Mouse (Mus musculus): ENCODE data around the gene Tk1. TPM values are rescaled to one million over a fixed set of nuclear protein-coding genes. Genes with fewer than 3 reads are reported as not detected.
"Not testable (repeated sequence)": the region's sequence is repeated elsewhere in the genome, so short reads cannot be mapped to it uniquely, and the experiment has no call there.

Tk1 gene
- total and polyA plus RNA-seq, 3 experiments = 172 to 188 TPM; not detected in 1

DNA sequence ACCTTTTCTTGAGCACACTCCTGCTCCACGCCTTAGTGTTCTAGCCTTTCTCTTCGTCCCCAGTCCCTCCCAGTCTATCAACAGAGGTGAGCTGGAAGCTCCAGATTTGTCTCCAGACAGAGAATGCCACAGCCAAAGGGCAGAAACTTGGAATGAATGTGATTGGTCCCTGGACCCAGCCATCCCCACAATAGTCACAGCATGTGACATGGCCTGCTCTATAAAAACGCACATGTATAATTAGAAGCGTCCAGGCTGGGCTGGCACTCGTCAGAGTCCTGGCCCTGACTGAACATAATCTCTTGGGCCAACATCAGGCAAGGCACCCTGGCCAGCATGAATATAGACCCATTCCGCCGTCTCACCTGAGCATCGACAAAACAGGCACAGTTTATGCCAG lies 6.8 kb downstream of the Tk1 start:
- Histone ChIP-seq H3K27ac (ENCODE audit: control insufficient read depth, low read depth, low read length) (no peak overlapping the region), H3K4me3 (ENCODE audit: control insufficient read depth in 1 of 2, insufficient read depth in 1 of 2, low read depth in 2 of 2, low read length in 2 of 2) (no peak overlapping the region), H3K4me1 (ENCODE audit: control insufficient read depth in 1 of 2, insufficient read depth in 2 of 2, low read length in 2 of 2) (peaks cover under 1 to 7% of the 10 kb centered on the region in 2 experiments; a peak in 3 of 4 replicates), H3K27me3 (ENCODE audit: control insufficient read depth in 1 of 2, insufficient read depth in 2 of 2, low read length in 2 of 2) (no peaks in the 10 kb centered on the region), H3K9me3 (replicated peaks; ENCODE audit: insufficient read depth, low read length) (no peaks in the 10 kb centered on the region), H3K79me2 (ENCODE audit: control insufficient read depth, insufficient read depth, low read length, poor library complexity) (peaks cover 10% of the 10 kb centered on the region), H3K9ac (ENCODE audit: control insufficient read depth, low read depth, low read length, poor library complexity, severe bottlenecking) (no peak overlapping the region), H3K36me3 (ENCODE audit: control insufficient read depth in 1 of 2, insufficient read depth in 2 of 2, low read length in 2 of 2) (peaks cover 7 to 9% of the 10 kb centered on the region in 2 experiments; a peak in 2 of 4 replicates)
- DNase-seq (ENCODE audit: low read depth, low spot score) = no peak
- 0 out of 2 replicates have a peak, but pooled peaks have one; percentile 4 for TF ChIP-seq SMC3 (IDR thresholded peaks at IDR 0.05; ENCODE audit: low read depth, low read length)
- no peak for TF ChIP-seq TBP (IDR thresholded peaks at IDR 0.05; ENCODE audit: low read depth, low read length)

DNA sequence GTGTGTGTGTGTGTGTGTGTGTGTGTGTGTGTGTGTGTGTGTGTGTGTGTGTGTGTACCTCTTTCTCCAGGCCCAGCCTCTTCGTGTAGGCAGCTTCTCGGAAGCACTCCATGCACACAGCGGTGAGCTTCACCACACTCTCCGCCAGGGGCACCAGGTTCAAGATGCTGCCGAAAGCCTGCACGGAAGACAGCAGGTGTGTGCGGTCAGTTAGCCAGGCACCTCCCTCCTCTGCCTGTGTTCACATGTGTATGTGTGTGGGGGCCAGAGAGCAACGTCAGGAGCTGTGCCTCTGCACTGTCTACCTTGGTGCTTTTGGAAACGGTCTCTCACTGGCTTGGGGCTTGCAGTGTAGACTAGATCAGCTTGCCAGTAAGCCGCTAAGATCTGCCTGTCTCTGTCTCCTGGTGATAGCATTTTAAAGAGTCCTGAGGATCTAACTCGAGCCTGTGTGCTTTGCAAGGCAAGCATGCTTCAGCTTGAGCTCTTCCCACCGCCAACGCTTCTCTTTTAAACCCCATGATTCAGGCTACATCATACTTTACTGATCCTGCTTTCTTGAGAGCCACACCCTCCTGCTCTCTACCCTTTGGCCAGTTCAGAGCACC lies 9.4 kb downstream of the Tk1 start:
- no peak for DNase-seq (ENCODE audit: low read depth, low spot score)
- H3K4me1 ChIP-seq (ENCODE audit: control insufficient read depth in 1 of 2, insufficient read depth in 2 of 2, low read length in 2 of 2) = peaks cover 0 to 2% of the 10 kb centered on the region in 2 experiments; a peak in 2 of 4 replicates
- TF ChIP-seq USF1 (IDR thresholded peaks at IDR 0.05; ENCODE audit: low read depth, low read length) = no peak
- no peak for TF ChIP-seq ETS1 (IDR thresholded peaks at IDR 0.05; ENCODE audit: low read depth, low read length)
- no peak for TF ChIP-seq BHLHE40 (IDR thresholded peaks at IDR 0.05; ENCODE audit: borderline replicate concordance, low read depth, low read length)
- no peak for TF ChIP-seq RAD21 (IDR thresholded peaks at IDR 0.05; ENCODE audit: low read depth, low read length)
- no peak for TF ChIP-seq MYB (IDR thresholded peaks at IDR 0.05; ENCODE audit: low read depth, low read length)
- no peak for TF ChIP-seq MEF2A (IDR thresholded peaks at IDR 0.05; ENCODE audit: extremely low read depth, insufficient replicate concordance, low read depth, low read length, poor library complexity, severe bottlenecking)
- no peak for TF ChIP-seq TAL1 (IDR thresholded peaks at IDR 0.05; ENCODE audit: low read length)
- no peak for TF ChIP-seq NELFE (IDR thresholded peaks at IDR 0.05; ENCODE audit: low read depth, low read length)
- no peak for TF ChIP-seq CHD2 (IDR thresholded peaks at IDR 0.05; ENCODE audit: low read length)
- no peak for TF ChIP-seq NRF1 (IDR thresholded peaks at IDR 0.05; ENCODE audit: insufficient read depth, low read depth, low read length, poor library complexity, severe bottlenecking)
- no peak for TF ChIP-seq MXI1 (IDR thresholded peaks at IDR 0.05; ENCODE audit: low read depth, low read length)
- no peak for TF ChIP-seq POLR2AphosphoS2 (IDR thresholded peaks at IDR 0.05; ENCODE audit: low read length)
- TF ChIP-seq CTCF (IDR thresholded peaks at IDR 0.05 in 2 of 3, conservative IDR thresholded peaks at IDR 0.05 in 1 of 3; ENCODE audit: control insufficient read depth in 1 of 3, insufficient read depth in 1 of 3, low read depth in 2 of 3, low read length in 3 of 3, poor library complexity in 1 of 3, severe bottlenecking in 1 of 3) = no peak
- TF ChIP-seq ELF1 (IDR thresholded peaks at IDR 0.05; ENCODE audit: low read depth, low read length) = no peak
- TF ChIP-seq JUND (IDR thresholded peaks at IDR 0.05; ENCODE audit: low read depth, low read length) = no peak
- TF ChIP-seq E2F4 (IDR thresholded peaks at IDR 0.05; ENCODE audit: borderline replicate concordance, low read depth, low read length) = no peak

DNA sequence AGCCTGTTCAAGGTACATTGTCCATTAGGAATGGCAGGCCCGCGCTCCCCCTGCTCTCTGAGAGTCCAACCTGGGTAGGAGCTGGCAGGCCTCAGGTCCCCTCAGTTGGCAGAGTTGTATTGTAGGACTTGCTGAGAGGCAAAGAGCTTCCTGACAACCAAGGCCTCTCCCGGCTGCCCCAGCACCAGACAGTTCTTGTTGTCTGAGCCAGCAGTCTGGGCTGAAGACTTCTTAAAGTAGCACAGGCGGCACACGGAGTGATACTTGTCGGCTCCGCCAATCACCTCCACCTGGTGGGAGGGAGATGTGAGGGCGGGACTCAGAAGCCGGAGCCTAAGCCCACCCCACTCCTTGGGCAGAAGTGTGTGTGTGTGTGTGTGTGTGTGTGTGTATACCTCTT lies 10.0 kb downstream of the Tk1 start:
- not testable (repeated sequence) for H3K9me3 ChIP-seq (replicated peaks; ENCODE audit: insufficient read depth, low read length); H3K27ac ChIP-seq (ENCODE audit: control insufficient read depth, low read depth, low read length); H3K4me1 ChIP-seq (ENCODE audit: control insufficient read depth in 1 of 2, insufficient read depth in 2 of 2, low read length in 2 of 2); H3K36me3 ChIP-seq (ENCODE audit: control insufficient read depth in 1 of 2, insufficient read depth in 2 of 2, low read length in 2 of 2); H3K4me3 ChIP-seq (ENCODE audit: control insufficient read depth in 1 of 2, insufficient read depth in 1 of 2, low read depth in 2 of 2, low read length in 2 of 2); H3K27me3 ChIP-seq (ENCODE audit: control insufficient read depth in 1 of 2, insufficient read depth in 2 of 2, low read length in 2 of 2); H3K9ac ChIP-seq (ENCODE audit: control insufficient read depth, low read depth, low read length, poor library complexity, severe bottlenecking)
- peaks cover 22% of the 10 kb centered on the region for H3K79me2 ChIP-seq (ENCODE audit: control insufficient read depth, insufficient read depth, low read length, poor library complexity)
- DNase-seq (ENCODE audit: low read depth, low spot score) = peak; percentile 15

More for the DNA sequence above, 9.4 kb downstream of the Tk1 start:
- Histone ChIP-seq H3K27me3 (ENCODE audit: control insufficient read depth in 1 of 2, insufficient read depth in 2 of 2, low read length in 2 of 2) (no peaks in the 10 kb centered on the region), H3K36me3 (ENCODE audit: control insufficient read depth in 1 of 2, insufficient read depth in 2 of 2, low read length in 2 of 2) (peaks cover 0 to 7% of the 10 kb centered on the region in 2 experiments; a peak in 1 of 4 replicates), H3K9me3 (replicated peaks; ENCODE audit: insufficient read depth, low read length) (no peaks in the 10 kb centered on the region), H3K27ac (ENCODE audit: control insufficient read depth, low read depth, low read length) (no peak overlapping the region), H3K9ac (ENCODE audit: control insufficient read depth, low read depth, low read length, poor library complexity, severe bottlenecking) (no peak overlapping the region), H3K4me3 (ENCODE audit: control insufficient read depth in 1 of 2, insufficient read depth in 1 of 2, low read depth in 2 of 2, low read length in 2 of 2) (no peak overlapping the region), H3K79me2 (ENCODE audit: control insufficient read depth, insufficient read depth, low read length, poor library complexity) (peaks cover 16% of the 10 kb centered on the region)

Measured in MEL (cell line).